Mouse (Mus musculus) testis, adult 2 months (tissue): ENCODE measurements around the gene Zfp84.

Experiments
- CTCF ChIP-seq: fragments of 200-500 bp; IDR thresholded peaks from 2 replicates; pipeline ENCODE4 v1.5.1; 2012; ENCODE audit warnings: low read depth, mild to moderate bottlenecking, inconsistent platforms, low read length, moderate library complexity; ENCODE audit not compliant: control insufficient read depth, insufficient read depth, insufficient replicate concordance
- POLR2A ChIP-seq: fragments of 200-500 bp; IDR thresholded peaks from 2 replicates; pipeline ENCODE4 v1.6.1; 2012; ENCODE audit warnings: low read depth, mild to moderate bottlenecking, inconsistent platforms, low read length, moderate library complexity; ENCODE audit not compliant: control insufficient read depth

DNA sequence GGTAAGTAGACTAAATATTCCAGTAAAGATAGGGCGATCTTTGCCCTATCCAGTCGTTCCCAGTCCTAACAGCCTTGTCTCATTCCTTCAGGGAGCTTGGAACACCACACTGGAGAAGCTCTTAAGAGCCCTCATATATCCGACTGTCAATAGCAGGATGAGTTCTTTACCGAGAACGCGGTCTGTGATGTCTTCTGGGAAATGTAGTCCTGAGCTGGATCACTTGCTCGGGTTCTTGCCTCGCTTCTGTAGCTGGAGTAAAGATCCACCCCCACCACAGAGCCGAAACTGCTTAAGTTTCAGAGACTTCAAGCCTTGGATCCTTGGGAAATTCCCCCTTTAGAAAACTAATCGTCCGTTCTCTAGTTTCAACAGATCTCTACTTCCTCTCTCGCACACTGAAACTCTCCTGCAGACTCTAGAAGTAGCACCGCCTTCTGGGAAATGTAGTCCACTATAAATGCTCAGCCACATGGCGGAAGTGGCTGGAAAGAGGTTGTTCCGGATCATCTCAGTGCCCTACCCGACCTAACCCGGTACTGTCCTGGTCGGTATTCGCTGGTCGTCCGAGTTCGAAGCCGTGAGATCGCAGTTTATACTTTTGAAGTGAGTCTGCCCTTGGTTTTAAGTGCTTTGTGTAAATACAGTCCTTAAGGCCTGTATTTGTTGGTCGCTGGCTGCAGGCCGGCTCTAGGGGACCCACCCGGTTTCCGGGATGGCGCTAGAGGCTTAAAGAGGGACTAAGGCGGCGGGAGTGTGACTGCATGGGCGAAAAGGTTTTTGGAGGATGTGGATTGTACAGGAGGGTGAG lies at the start of gene Zfp84:
- no peak for TF ChIP-seq CTCF
- TF ChIP-seq POLR2A: peak; percentile 75
